Mouse (Mus musculus): Measurements from ENCODE around the gene Atxn7l1. TPM values are rescaled to one million over a fixed set of nuclear protein-coding genes. Genes with fewer than 3 reads are reported as not detected.

Gene Atxn7l1
- total RNA-seq, 2 experiments from 2014 or later: 29.5 to 116 TPM

GRCm38 (mm10) chr12:33394804-33395623, 247.5 kb downstream of the Atxn7l1 start, which contains the start of gene Efcab10:
Gene Efcab10 (plus strand): TSS chr12:33394854.
- ATAC-seq (replicated peaks; ENCODE audit: low FRiP score, low TSS enrichment, poor library complexity, severe bottlenecking): no peak

- peak; percentile 86 for ATAC-seq (replicated peaks; ENCODE audit: low FRiP score, low TSS enrichment, poor library complexity, severe bottlenecking)
These were observed 255.8 kb downstream of the Atxn7l1 start for GRCm38 (mm10) chr12:33403265-33403693.

DNA sequence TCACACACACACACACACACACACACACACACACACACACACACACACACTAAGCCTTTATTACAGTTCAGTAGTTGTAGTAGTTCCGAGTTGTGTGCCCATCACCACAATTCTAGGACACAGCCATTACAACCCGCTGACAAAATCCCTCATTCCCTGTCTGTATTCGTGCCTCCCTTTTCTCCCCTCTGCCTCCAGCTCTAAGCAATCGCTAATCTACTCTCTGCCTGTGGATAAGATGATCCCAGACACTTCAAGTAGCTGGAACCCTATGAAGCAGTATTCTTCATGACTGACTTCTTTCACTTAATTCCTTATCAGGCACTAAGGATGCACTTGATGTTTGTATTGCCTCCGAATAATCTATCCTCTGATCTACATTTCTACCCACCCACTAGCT, 257.5 kb downstream of the Atxn7l1 start:
- no peak for ATAC-seq (replicated peaks; ENCODE audit: low FRiP score, low TSS enrichment, poor library complexity, severe bottlenecking)

DNA sequence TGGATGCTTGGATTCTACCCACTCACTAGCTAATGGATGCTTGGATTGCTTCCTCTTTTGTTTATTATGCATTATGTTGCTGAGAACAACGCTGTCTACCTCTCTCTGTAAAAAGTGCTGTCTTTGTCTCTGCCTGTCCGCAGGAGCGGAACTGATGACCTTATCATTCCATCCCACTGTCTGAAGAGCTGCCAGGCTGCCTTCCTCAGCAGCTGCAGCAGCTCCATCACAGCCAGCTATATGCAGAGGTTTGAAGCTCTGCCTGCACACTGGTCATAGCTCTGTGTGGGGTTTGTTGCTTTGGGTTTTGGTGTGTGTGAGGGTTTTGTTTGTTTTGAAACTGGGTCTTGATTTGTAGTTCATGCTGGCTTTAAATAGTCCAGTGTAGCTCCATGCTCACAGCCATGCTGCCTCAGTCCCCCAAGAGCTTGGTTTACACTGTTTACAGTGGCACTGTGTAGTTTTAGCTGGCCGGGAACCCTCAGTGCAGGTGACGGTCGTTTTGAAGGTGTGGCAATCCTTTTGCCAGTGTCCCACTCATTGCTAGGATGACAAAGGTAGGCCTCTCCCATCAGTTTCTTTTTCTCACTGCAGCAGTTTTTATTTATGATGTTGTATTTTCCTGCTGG, 258.0 kb downstream of the Atxn7l1 start:
- peak; percentile 74 for ATAC-seq (replicated peaks; ENCODE audit: low FRiP score, low TSS enrichment, poor library complexity, severe bottlenecking)

- ATAC-seq (replicated peaks; ENCODE audit: low FRiP score, low TSS enrichment, poor library complexity, severe bottlenecking): 0 out of 2 replicates have a peak, but pooled peaks have one; percentile 65
These were observed 264.2 kb downstream of the Atxn7l1 start for GRCm38 (mm10) chr12:33411580-33412151.

Other genes starting within 250 kb of the Atxn7l1 start
- gene Sypl, start 193.8 kb upstream of the Atxn7l1 start, total RNA-seq (2014; fragmentation: Nextera tagmentation): 34.3 and 36.1 TPM in 2 replicates
- 33.3 and 53.2 TPM in 2 replicates for gene Sypl, start 193.8 kb upstream of the Atxn7l1 start, total RNA-seq (2017)
- not detected in 2 replicates for gene Cdhr3, start 54.8 kb upstream of the Atxn7l1 start, total RNA-seq (2014; fragmentation: Nextera tagmentation)
- not detected in 2 replicates for gene Cdhr3, start 54.8 kb upstream of the Atxn7l1 start, total RNA-seq (2017)
- not detected in 2 replicates for gene Efcab10, start 247.2 kb downstream of the Atxn7l1 start, total RNA-seq (2014; fragmentation: Nextera tagmentation)
- gene Efcab10, start 247.2 kb downstream of the Atxn7l1 start, total RNA-seq (2017): not detected in 2 replicates

Measured in megakaryocyte-erythroid progenitor cell, adult 5-6 weeks (primary cell).